Mouse (Mus musculus) neural tube, embryonic 13.5 days (tissue): Measurements from ENCODE around the gene Hdlbp. TPM values are rescaled to one million over a fixed set of nuclear protein-coding genes. Genes with fewer than 3 reads are reported as not detected.

Source experiments
- ATAC-seq: fragments of 200-750 bp; cut with Nextera tagmentation; 2 replicates; pipeline ENCODE4 v1.8.0; 2017; ENCODE audit warnings: low read depth, mild to moderate bottlenecking, moderate TSS enrichment, moderate library complexity
- H3K27ac ChIP-seq: fragments of 300-500 bp; sonication (generic); replicated peaks from 2 replicates; pipeline ENCODE4 v1.5.1; 2015; ENCODE audit warnings: moderate library complexity, mild to moderate bottlenecking, inconsistent platforms
- H3K27me3 ChIP-seq: fragments of 300-500 bp; sonication (generic); 2 replicates; pipeline ENCODE4 v1.6.1; 2015; ENCODE audit warnings: mild to moderate bottlenecking, inconsistent platforms
- H3K36me3 ChIP-seq: fragments of 300-500 bp; sonication (generic); 2 replicates; pipeline ENCODE4 v1.6.1; 2015; ENCODE audit warnings: mild to moderate bottlenecking, inconsistent platforms
- H3K4me1 ChIP-seq: fragments of 300-500 bp; sonication (generic); replicated peaks from 2 replicates; pipeline ENCODE4 v1.6.1; 2015; ENCODE audit warnings: inconsistent platforms
- H3K4me2 ChIP-seq: fragments of 300-500 bp; sonication (generic); 2 replicates; pipeline ENCODE4 v1.6.1; 2015; ENCODE audit warnings: inconsistent platforms, mild to moderate bottlenecking, moderate library complexity
- H3K4me3 ChIP-seq: fragments of 300-500 bp; sonication (generic); 2 replicates; pipeline ENCODE4 v1.5.1; 2015; ENCODE audit warnings: mild to moderate bottlenecking, inconsistent platforms
- H3K9ac ChIP-seq: fragments of 300-500 bp; sonication (generic); 2 replicates; pipeline ENCODE4 v1.6.1; 2015; ENCODE audit warnings: moderate library complexity, mild to moderate bottlenecking, inconsistent platforms
- H3K9me3 ChIP-seq: fragments of 300-500 bp; sonication (generic); 2 replicates; pipeline ENCODE4 v1.6.1; 2016; ENCODE audit warnings: inconsistent platforms
- WGBS: fragments of 180-500 bp; shearing (Covaris S2); methylation state at CpG from one replicate; pipeline ENCODE4 v1.1.7; 2015; 5-methylcytosine and 5-hydroxymethylcytosine counted together
- polyA plus RNA-seq: library from polyadenylated mRNA; unstranded; fragments of >200 nt; fragmentation: Nextera tagmentation; extraction: Ambion mirVana; gene quantifications from 2 replicates; pipeline ENCODE4 v1.2.1, GENCODE M21; 2015

Hdlbp gene
- polyA plus RNA-seq, 1 experiment from 2014 or later: 83.9 TPM

GRCm38 (mm10) chr1:93439321-93439720 is 39.3 kb downstream of the Hdlbp start:
- H3K9me3 ChIP-seq: no peaks in the 10 kb centered on the region
- 100% methylated on average over 1 of the region's 1 CpGs for WGBS
- H3K27me3 ChIP-seq: no peaks in the 10 kb centered on the region
- peaks cover 8% of the 10 kb centered on the region for H3K4me1 ChIP-seq
- no peak overlapping the region for H3K9ac ChIP-seq
- no peak overlapping the region for H3K4me3 ChIP-seq
- no peak for ATAC-seq
- no peak overlapping the region for H3K4me2 ChIP-seq
- peaks cover 30% of the 10 kb centered on the region for H3K36me3 ChIP-seq
- no peak overlapping the region for H3K27ac ChIP-seq

DNA sequence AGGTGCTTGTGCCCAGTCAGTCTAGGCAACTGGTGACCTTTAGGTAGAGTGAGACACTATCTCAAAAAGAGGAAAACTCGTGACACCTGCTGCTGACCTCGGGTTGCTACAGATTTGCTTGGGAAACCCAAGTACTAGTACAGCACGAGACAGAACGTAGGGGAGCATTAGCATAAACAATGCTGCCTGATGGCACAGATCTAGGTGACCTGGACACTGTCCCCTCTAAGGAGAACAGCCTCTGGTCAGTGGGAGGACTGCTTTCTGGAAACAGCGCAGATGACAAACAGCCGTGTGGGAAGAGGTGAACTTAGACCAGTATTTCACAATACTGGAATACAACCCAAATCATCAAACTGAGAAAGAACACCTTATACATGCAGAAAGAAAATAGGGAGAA is 46.5 kb downstream of the Hdlbp start:
- peaks cover 62% of the 10 kb centered on the region for H3K36me3 ChIP-seq
- H3K4me1 ChIP-seq: no peaks in the 10 kb centered on the region
- H3K4me2 ChIP-seq: no peak overlapping the region
- no peak overlapping the region for H3K27ac ChIP-seq
- no peaks in the 10 kb centered on the region for H3K9me3 ChIP-seq
- H3K4me3 ChIP-seq: no peak overlapping the region
- H3K27me3 ChIP-seq: no peaks in the 10 kb centered on the region
- ATAC-seq: no peak
- no peak overlapping the region for H3K9ac ChIP-seq
- 93% methylated on average over 6 of the region's 6 CpGs for WGBS

DNA sequence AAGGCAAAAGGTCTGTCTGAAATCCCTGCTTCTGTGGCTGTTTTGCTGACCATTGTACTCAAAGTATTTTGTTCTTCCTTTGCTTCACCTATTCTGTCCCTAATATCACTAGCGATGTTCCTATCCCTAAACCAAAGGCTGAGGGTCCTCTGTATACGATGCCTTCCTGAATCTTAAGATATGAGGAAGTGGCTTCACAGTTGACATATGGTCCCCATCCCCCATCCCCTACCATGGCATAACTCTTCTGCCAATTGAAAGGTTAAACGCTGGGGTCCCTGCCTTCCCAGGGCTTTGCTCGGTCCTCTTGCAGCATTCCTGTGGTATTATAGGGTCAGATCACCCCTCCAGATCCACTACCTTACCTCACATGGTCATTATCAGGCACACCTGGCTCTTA is 75.2 kb downstream of the Hdlbp start:
- no peak overlapping the region for H3K4me3 ChIP-seq
- 79% methylated on average over 4 of the region's 4 CpGs for WGBS
- H3K4me2 ChIP-seq: no peak overlapping the region

DNA sequence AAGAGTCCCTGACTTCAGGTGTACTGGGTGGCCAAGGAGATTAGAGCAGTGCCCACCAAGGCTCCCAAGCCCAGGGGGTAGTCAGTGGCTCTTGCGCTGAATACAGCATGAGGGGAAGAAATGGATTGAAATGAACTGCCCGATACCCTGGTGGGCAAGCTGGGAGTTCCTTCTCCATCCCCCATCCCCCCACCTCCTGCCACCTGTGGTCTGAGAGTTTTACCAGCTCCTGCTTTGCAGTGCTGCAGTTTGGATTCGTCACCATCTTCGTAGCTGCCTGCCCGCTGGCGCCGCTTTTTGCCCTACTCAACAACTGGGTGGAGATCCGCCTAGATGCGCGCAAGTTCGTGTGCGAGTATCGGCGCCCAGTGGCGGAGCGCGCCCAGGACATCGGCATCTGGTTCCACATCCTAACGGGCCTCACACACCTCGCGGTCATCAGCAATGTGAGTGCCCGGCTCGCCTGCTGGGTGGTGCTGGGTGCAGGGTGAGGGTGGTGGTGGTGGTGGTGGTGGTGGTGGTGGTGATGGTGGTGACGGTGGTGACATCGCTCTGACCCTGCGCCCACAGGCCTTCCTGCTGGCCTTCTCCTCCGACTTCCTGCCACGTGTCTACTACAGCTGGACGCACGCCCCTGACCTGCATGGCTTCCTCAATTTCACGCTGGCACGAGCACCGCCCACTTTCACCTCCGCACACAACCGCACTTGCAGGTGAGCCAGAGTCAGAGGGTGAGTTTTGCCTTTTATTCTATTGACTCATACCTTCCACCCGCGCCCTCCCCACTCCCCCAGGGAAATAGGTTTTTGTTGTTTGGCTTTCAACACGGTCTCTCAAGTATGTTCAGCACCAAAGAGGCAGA is 77.2 kb downstream of the Hdlbp start:
- peak overlapping the region; percentile 45 for H3K4me2 ChIP-seq
- H3K27me3 ChIP-seq: no peaks in the 10 kb centered on the region
- H3K27ac ChIP-seq: no peak overlapping the region
- no peak overlapping the region for H3K9ac ChIP-seq
- WGBS: 24% methylated on average over 38 of the region's 38 CpGs
- H3K4me1 ChIP-seq: no peaks in the 10 kb centered on the region
- no peak for ATAC-seq
- peaks cover 10% of the 10 kb centered on the region for H3K36me3 ChIP-seq
- H3K4me3 ChIP-seq: peak overlapping the region; percentile 12
- H3K9me3 ChIP-seq: no peaks in the 10 kb centered on the region

More for the DNA sequence above, 75.2 kb downstream of the Hdlbp start:
- H3K27ac ChIP-seq: no peak overlapping the region
- ATAC-seq: no peak
- H3K27me3 ChIP-seq: no peaks in the 10 kb centered on the region
- peaks cover 30% of the 10 kb centered on the region for H3K36me3 ChIP-seq
- H3K4me1 ChIP-seq: no peaks in the 10 kb centered on the region
- H3K9me3 ChIP-seq: no peaks in the 10 kb centered on the region
- H3K9ac ChIP-seq: no peak overlapping the region

DNA sequence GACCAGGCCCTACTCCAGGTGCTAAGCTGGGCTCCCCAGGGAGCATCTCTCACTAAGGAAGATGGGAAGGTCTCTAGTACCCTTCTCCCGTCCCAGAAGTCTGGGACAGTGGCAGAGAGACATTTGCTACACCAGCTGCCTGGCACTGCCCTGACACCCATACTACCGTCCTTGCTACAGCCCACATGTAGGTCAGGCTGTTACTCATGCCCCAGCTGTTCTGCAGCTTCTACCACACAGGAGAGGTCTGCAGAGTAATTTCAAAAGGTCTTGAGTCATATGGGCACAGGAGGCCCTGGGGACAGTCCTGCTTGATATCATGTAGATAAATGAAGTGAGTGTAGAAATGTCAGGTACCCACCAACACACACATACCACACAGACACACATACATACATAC is 89.7 kb downstream of the Hdlbp start:
- ATAC-seq: no peak
- H3K36me3 ChIP-seq: no peaks in the 10 kb centered on the region
- H3K27me3 ChIP-seq: no peaks in the 10 kb centered on the region
- H3K27ac ChIP-seq: no peak overlapping the region
- no peak overlapping the region for H3K9ac ChIP-seq
- 72% methylated on average over 2 of the region's 2 CpGs for WGBS
- no peak overlapping the region for H3K4me3 ChIP-seq
- no peak overlapping the region for H3K4me2 ChIP-seq
- no peaks in the 10 kb centered on the region for H3K4me1 ChIP-seq
- no peaks in the 10 kb centered on the region for H3K9me3 ChIP-seq

GRCm38 (mm10) chr1:93387198-93387597 is 91.4 kb downstream of the Hdlbp start:
- no peaks in the 10 kb centered on the region for H3K27me3 ChIP-seq
- H3K4me2 ChIP-seq: no peak overlapping the region
- no peak overlapping the region for H3K4me3 ChIP-seq
- H3K27ac ChIP-seq: no peak overlapping the region
- no peak overlapping the region for H3K9ac ChIP-seq
- H3K36me3 ChIP-seq: no peaks in the 10 kb centered on the region
- no peak for ATAC-seq
- H3K9me3 ChIP-seq: no peaks in the 10 kb centered on the region
- no peaks in the 10 kb centered on the region for H3K4me1 ChIP-seq
- WGBS: 42% methylated on average over 2 of the region's 2 CpGs

DNA sequence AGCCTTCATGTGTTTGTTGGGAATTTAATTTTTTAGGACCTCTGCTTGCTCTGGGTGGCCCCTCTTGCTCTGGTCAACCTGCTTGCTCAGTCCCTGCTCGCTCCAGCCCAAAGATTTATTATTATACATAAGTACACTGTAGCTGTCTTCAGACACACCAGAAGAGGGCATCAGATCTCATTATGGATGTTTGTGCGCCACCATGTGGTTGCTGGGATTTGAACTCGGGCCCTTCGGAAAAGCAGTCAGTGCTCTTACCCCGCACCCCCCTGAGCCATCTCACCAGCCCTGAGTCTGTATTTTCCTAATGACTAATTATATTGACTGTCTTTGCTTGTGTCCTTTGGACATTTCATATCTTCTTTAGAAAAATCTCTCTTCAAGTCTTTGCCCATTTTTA is 99.5 kb downstream of the Hdlbp start:
- no peaks in the 10 kb centered on the region for H3K4me1 ChIP-seq
- H3K36me3 ChIP-seq: no peaks in the 10 kb centered on the region
- H3K4me2 ChIP-seq: no peak overlapping the region
- H3K4me3 ChIP-seq: no peak overlapping the region
- no peak overlapping the region for H3K27ac ChIP-seq
- no peaks in the 10 kb centered on the region for H3K27me3 ChIP-seq
- 77% methylated on average over 5 of the region's 5 CpGs for WGBS
- H3K9me3 ChIP-seq: no peaks in the 10 kb centered on the region
- H3K9ac ChIP-seq: no peak overlapping the region
- no peak for ATAC-seq

- WGBS: 76% methylated on average over 5 of the region's 5 CpGs
- Histone ChIP-seq H3K4me1 (no peaks in the 10 kb centered on the region), H3K4me2 (no peak overlapping the region), H3K36me3 (no peaks in the 10 kb centered on the region), H3K27me3 (no peaks in the 10 kb centered on the region), H3K9ac (no peak overlapping the region), H3K9me3 (no peaks in the 10 kb centered on the region), H3K4me3 (no peak overlapping the region), H3K27ac (no peak overlapping the region)
- ATAC-seq: no peak
Measured at GRCm38 (mm10) chr1:93377307-93377706, 101.3 kb downstream of the Hdlbp start.

- no peak for ATAC-seq
- no peaks in the 10 kb centered on the region for H3K4me1 ChIP-seq
- 0 out of 2 replicates have a peak, but pooled peaks cover 6% of the 10 kb centered on the region for H3K36me3 ChIP-seq
- H3K9me3 ChIP-seq: no peaks in the 10 kb centered on the region
- no peak within 1 kb of the TSS for H3K4me2 ChIP-seq
- no peaks in the 10 kb centered on the region for H3K27me3 ChIP-seq
- H3K27ac ChIP-seq: no peak within 1 kb of the TSS
- no peak within 1 kb of the TSS for H3K4me3 ChIP-seq
- WGBS: 83% methylated on average over 4 of the region's 4 CpGs
- H3K9ac ChIP-seq: no peak within 1 kb of the TSS
Measured at GRCm38 (mm10) chr1:93373665-93374064, 105.0 kb downstream of the Hdlbp start, which contains the start of gene Ano7. Gene Ano7, plus strand, starts transcription at chr1:93373930.

- Histone ChIP-seq H3K9me3 (no peaks in the 10 kb centered on the region), H3K36me3 (peaks cover 71% of the 10 kb centered on the region), H3K4me1 (no peaks in the 10 kb centered on the region), H3K9ac (no peak overlapping the region), H3K4me2 (no peak overlapping the region), H3K27me3 (no peaks in the 10 kb centered on the region), H3K4me3 (no peak overlapping the region), H3K27ac (no peak overlapping the region)
- WGBS: 98% methylated on average over 6 of the region's 6 CpGs
- no peak for ATAC-seq
Measured at GRCm38 (mm10) chr1:93365641-93366040, 113.0 kb downstream of the Hdlbp start.

GRCm38 (mm10) chr1:93362661-93363060 is 116.0 kb downstream of the Hdlbp start:
- WGBS: 87% methylated on average over 4 of the region's 4 CpGs
- Histone ChIP-seq H3K4me1 (no peaks in the 10 kb centered on the region), H3K9me3 (no peaks in the 10 kb centered on the region), H3K4me3 (no peak overlapping the region), H3K4me2 (no peak overlapping the region), H3K27me3 (no peaks in the 10 kb centered on the region), H3K27ac (no peak overlapping the region), H3K36me3 (peaks cover 92% of the 10 kb centered on the region), H3K9ac (no peak overlapping the region)
- ATAC-seq: no peak
